Mouse (Mus musculus) brain, embryonic 14.5 days (tissue): ENCODE measurements around the gene Kcnk16.

Experiments
- CTCF ChIP-seq: fragments of 200-500 bp; IDR thresholded peaks from 2 replicates; pipeline ENCODE4 v1.5.1; 2012; ENCODE audit warnings: inconsistent platforms, mild to moderate bottlenecking, moderate library complexity, borderline replicate concordance; ENCODE audit not compliant: insufficient read depth, insufficient read length; ENCODE audit errors: extremely low read depth
- POLR2A ChIP-seq: fragments of 200-500 bp; IDR thresholded peaks from 2 replicates; pipeline ENCODE4 v1.6.1; 2012; ENCODE audit warnings: mild to moderate bottlenecking, inconsistent platforms, borderline replicate concordance; ENCODE audit not compliant: poor library complexity, insufficient read depth, insufficient read length, severe bottlenecking; ENCODE audit errors: extremely low read depth

- TF ChIP-seq CTCF (no peak), POLR2A (no peak)
Measured at GRCm38 (mm10) chr14:20291391-20291790, 22.4 kb upstream of the Kcnk16 start.
